Mouse (Mus musculus) stomach, postnatal 0 days (tissue): ENCODE data around the gene Ppp2r5c. TPM values are rescaled to one million over a fixed set of nuclear protein-coding genes. Genes with fewer than 3 reads are reported as not detected.

Experiments used
- ATAC-seq: fragments of 200-750 bp; cut with Nextera tagmentation; 2 replicates; pipeline ENCODE4 v1.8.0; 2017; ENCODE audit not compliant: low FRiP score, low TSS enrichment
- DNase-seq: peaks from one replicate; pipeline ENCODE4 v3.0.0-alpha.2; 2016; ENCODE audit warnings: low spot score
- H3K27ac ChIP-seq: fragments of 300-500 bp; sonication (generic); replicated peaks from 2 replicates; pipeline ENCODE4 v1.5.1; 2014; ENCODE audit warnings: mild to moderate bottlenecking, control low read depth
- H3K27me3 ChIP-seq: fragments of 300-500 bp; sonication (generic); 2 replicates; pipeline ENCODE4 v1.6.1; 2014; ENCODE audit warnings: low read length; ENCODE audit not compliant: control insufficient read depth, insufficient read depth
- H3K36me3 ChIP-seq: fragments of 300-500 bp; sonication (generic); 2 replicates; pipeline ENCODE4 v1.6.1; 2014; ENCODE audit warnings: low read length, mixed read lengths; ENCODE audit not compliant: control insufficient read depth, insufficient read depth
- H3K4me1 ChIP-seq: fragments of 300-500 bp; sonication (generic); replicated peaks from 2 replicates; pipeline ENCODE4 v1.6.1; 2014; ENCODE audit warnings: antibody characterized with exemption; ENCODE audit not compliant: control insufficient read depth, insufficient read depth
- H3K4me2 ChIP-seq: fragments of 300-500 bp; sonication (generic); replicated peaks from 2 replicates; pipeline ENCODE4 v1.6.1; 2014; ENCODE audit warnings: low read depth, mild to moderate bottlenecking, control low read depth, moderate library complexity
- H3K4me3 ChIP-seq: fragments of 300-500 bp; sonication (generic); 2 replicates; pipeline ENCODE4 v1.5.1; 2014; ENCODE audit warnings: low read depth, low read length, control low read depth
- H3K9ac ChIP-seq: fragments of 300-500 bp; sonication (generic); 2 replicates; pipeline ENCODE4 v1.6.1; 2014; ENCODE audit warnings: mild to moderate bottlenecking, low read length, control low read depth, mixed read lengths
- H3K9me3 ChIP-seq: fragments of 300-500 bp; sonication (generic); 2 replicates; pipeline ENCODE4 v1.6.1; 2016; ENCODE audit warnings: low read length; ENCODE audit not compliant: control insufficient read depth
- CTCF ChIP-seq: IDR thresholded peaks from 2 replicates; pipeline ENCODE4 v1.5.1; 2016; ENCODE audit warnings: antibody characterized with exemption, low read depth, mild to moderate bottlenecking, moderate library complexity
- EP300 ChIP-seq: optimal IDR thresholded peaks from 2 replicates; pipeline ENCODE3; 2016; ENCODE audit warnings: antibody characterized with exemption
- WGBS: fragments of 180-500 bp; shearing (Covaris S2); extraction: QIAGEN DNeasy Blood & Tissue Kit; methylation state at CpG from one replicate; pipeline ENCODE4 v1.1.7; 2014; 5-methylcytosine and 5-hydroxymethylcytosine counted together
- polyA plus RNA-seq: library from polyadenylated mRNA; unstranded; fragments of >200 nt; fragmentation: Nextera tagmentation; extraction: Ambion mirVana; gene quantifications from 2 replicates; pipeline ENCODE4 v1.2.1, GENCODE M21; 2015

Ppp2r5c gene
- polyA plus RNA-seq, 1 experiment from 2014 or later, result 113 TPM

- no peak overlapping the region for H3K4me3 ChIP-seq
- ATAC-seq (peak; percentile 70), DNase-seq (no peak)
- H3K27ac ChIP-seq, result peak overlapping the region; percentile 74; the same call in 1 of the 2 replicates
- no peaks in the 10 kb centered on the region for H3K36me3 ChIP-seq
- 0 out of 2 replicates have a peak overlapping the region, but pooled peaks have one; percentile 5 for H3K4me2 ChIP-seq
- WGBS, result 61% methylated on average over 7 of the region's 7 CpGs
- no peaks in the 10 kb centered on the region for H3K27me3 ChIP-seq
- H3K4me1 ChIP-seq, result peaks cover 5% of the 10 kb centered on the region
- no peaks in the 10 kb centered on the region for H3K9me3 ChIP-seq
- no peak overlapping the region for H3K9ac ChIP-seq
- no peak for TF ChIP-seq EP300
- TF ChIP-seq CTCF, result no peak
These were observed 66.0 kb downstream of the Ppp2r5c start for GRCm38 (mm10) chr12:110512884-110513283.

- WGBS, result 90% methylated on average over 8 of the region's 8 CpGs
- Histone ChIP-seq H3K9me3 (no peaks in the 10 kb centered on the region), H3K4me2 (no peak overlapping the region), H3K36me3 (no peaks in the 10 kb centered on the region), H3K27me3 (no peaks in the 10 kb centered on the region), H3K27ac (no peak overlapping the region), H3K4me1 (no peaks in the 10 kb centered on the region), H3K4me3 (no peak overlapping the region), H3K9ac (no peak overlapping the region)
- ATAC-seq (no peak), DNase-seq (no peak)
- TF ChIP-seq EP300 (no peak), CTCF (no peak)
These were observed 68.8 kb downstream of the Ppp2r5c start for GRCm38 (mm10) chr12:110515676-110516075.

- WGBS, result 63% methylated on average over 15 of the region's 15 CpGs
- no peak overlapping the region for H3K4me3 ChIP-seq
- no peak overlapping the region for H3K9ac ChIP-seq
- no peak overlapping the region for H3K4me2 ChIP-seq
- no peaks in the 10 kb centered on the region for H3K27me3 ChIP-seq
- no peaks in the 10 kb centered on the region for H3K9me3 ChIP-seq
- peaks cover 12% of the 10 kb centered on the region; the same call in 1 of the 2 replicates for H3K36me3 ChIP-seq
- no peak for DNase-seq
- H3K27ac ChIP-seq, result no peak overlapping the region
- no peak for TF ChIP-seq CTCF
- TF ChIP-seq EP300, result no peak
- ATAC-seq, result peak; percentile 36; the same call in 1 of the 2 replicates
- no peaks in the 10 kb centered on the region for H3K4me1 ChIP-seq
These were observed 73.5 kb downstream of the Ppp2r5c start for GRCm38 (mm10) chr12:110520236-110520987.

- no peak overlapping the region for H3K4me3 ChIP-seq
- WGBS, result 56% methylated on average over 5 of the region's 5 CpGs
- H3K4me1 ChIP-seq, result no peaks in the 10 kb centered on the region
- peak; percentile 34 for DNase-seq
- no peak for TF ChIP-seq EP300
- no peak for TF ChIP-seq CTCF
- H3K9ac ChIP-seq, result no peak overlapping the region
- peak; percentile 65; the same call in 1 of the 2 replicates for ATAC-seq
- H3K36me3 ChIP-seq, result peaks cover 14% of the 10 kb centered on the region; the same call in 1 of the 2 replicates
- no peak overlapping the region for H3K4me2 ChIP-seq
- H3K27ac ChIP-seq, result no peak overlapping the region
- H3K27me3 ChIP-seq, result no peaks in the 10 kb centered on the region
- no peaks in the 10 kb centered on the region for H3K9me3 ChIP-seq
These were observed 76.6 kb downstream of the Ppp2r5c start for GRCm38 (mm10) chr12:110523526-110523925.

DNA sequence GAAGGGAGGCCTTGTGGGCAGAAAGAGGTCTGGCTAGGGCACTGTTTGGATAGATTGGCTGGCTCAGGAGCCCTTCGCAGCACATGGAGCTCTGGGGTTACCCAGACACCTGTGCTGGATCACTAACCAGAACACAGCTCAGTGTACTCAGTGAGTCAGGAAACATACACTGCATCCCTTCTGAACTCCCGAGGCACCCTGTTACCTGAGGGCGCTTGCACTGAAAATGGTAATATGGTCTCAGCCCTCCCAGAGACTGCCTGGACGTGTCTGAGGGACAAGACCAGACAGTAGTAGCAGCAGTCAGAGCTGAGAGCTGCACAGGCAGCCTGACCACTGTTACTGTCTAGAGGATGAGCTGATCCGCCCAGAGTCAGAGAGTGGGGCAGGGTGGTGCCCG, 85.8 kb downstream of the Ppp2r5c start:
- Histone ChIP-seq H3K9ac (no peak overlapping the region), H3K4me2 (no peak overlapping the region), H3K4me3 (no peak overlapping the region), H3K27me3 (no peaks in the 10 kb centered on the region), H3K9me3 (no peaks in the 10 kb centered on the region), H3K27ac (no peak overlapping the region), H3K4me1 (no peaks in the 10 kb centered on the region), H3K36me3 (no peaks in the 10 kb centered on the region)
- 80% methylated on average over 6 of the region's 6 CpGs for WGBS
- no peak for TF ChIP-seq CTCF
- TF ChIP-seq EP300, result no peak
- no peak for ATAC-seq
- DNase-seq, result no peak

GRCm38 (mm10) chr12:110533151-110533550, 86.2 kb downstream of the Ppp2r5c start:
- Histone ChIP-seq H3K9ac (no peak overlapping the region), H3K27me3 (no peaks in the 10 kb centered on the region), H3K4me2 (no peak overlapping the region), H3K27ac (no peak overlapping the region), H3K36me3 (no peaks in the 10 kb centered on the region), H3K4me1 (no peaks in the 10 kb centered on the region), H3K9me3 (no peaks in the 10 kb centered on the region), H3K4me3 (no peak overlapping the region)
- DNase-seq, result no peak
- 75% methylated on average over 2 of the region's 2 CpGs for WGBS
- TF ChIP-seq EP300 (no peak), CTCF (no peak)
- ATAC-seq, result no peak
